Mouse (Mus musculus): ENCODE data around the gene Ppp4r3a. TPM values are rescaled to one million over a fixed set of nuclear protein-coding genes. Genes with fewer than 3 reads are reported as not detected.
"Not testable (repeated sequence)": the region's sequence is repeated elsewhere in the genome, so short reads cannot be mapped to it uniquely, and the experiment has no call there.

The Ppp4r3a gene
- polyA plus RNA-seq (2015; fragmentation: Nextera tagmentation; extraction: Ambion mirVana) = 31.7 and 36.0 TPM in 2 replicates

- Histone ChIP-seq H3K27me3 (ENCODE audit: insufficient read depth, low read length) (no peaks in the 10 kb centered on the region), H3K27ac (ENCODE audit: low read length) (peak within 1 kb of the TSS; percentile 100), H3K36me3 (ENCODE audit: insufficient read depth, low read length) (peaks cover 13% of the 10 kb centered on the region; the same call in 1 of the 2 replicates), H3K9me3 (ENCODE audit: low read length) (no peaks in the 10 kb centered on the region), H3K4me3 (ENCODE audit: low read length) (peak within 1 kb of the TSS; percentile 88), H3K9ac (replicated peaks; ENCODE audit: low read length) (peak within 1 kb of the TSS; percentile 99), H3K4me1 (ENCODE audit: insufficient read depth, low read length) (peaks cover 19% of the 10 kb centered on the region), H3K4me2 (replicated peaks; ENCODE audit: low read depth, low read length) (peak within 1 kb of the TSS; percentile 84)
- WGBS = under 1% methylated on average over 83 of the region's 90 CpGs
- peak; percentile 98 for ATAC-seq (ENCODE audit: low FRiP score, low TSS enrichment)
Observed at GRCm38 (mm10) chr12:101083076-101083838, at the start of gene Ppp4r3a. Gene Ppp4r3a (minus strand): TSS chr12:101083702.

DNA sequence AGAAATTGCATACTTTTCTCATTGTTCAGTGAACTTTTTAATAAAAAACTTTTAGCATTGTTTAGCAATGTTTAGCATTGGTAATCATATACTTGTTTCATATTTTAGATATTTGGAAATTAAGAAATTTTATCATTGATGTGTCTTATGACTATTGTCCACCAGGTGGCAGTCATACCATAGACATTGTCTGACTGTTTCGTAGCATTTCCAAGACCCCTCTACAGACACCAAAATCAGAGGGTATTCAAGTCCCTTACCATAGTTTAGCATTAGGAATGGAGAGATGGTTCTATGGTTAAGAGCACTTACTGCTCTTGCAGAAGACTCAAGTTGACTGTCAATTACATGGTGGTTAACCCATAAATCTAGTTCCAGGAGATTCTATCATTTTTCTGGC, 39.5 kb upstream of the Ppp4r3a start:
- no peak overlapping the region for H3K4me2 ChIP-seq (replicated peaks; ENCODE audit: low read depth, low read length)
- H3K4me1 ChIP-seq (ENCODE audit: insufficient read depth, low read length) = no peaks in the 10 kb centered on the region
- H3K9ac ChIP-seq (replicated peaks; ENCODE audit: low read length) = no peak overlapping the region
- 18% methylated on average over 1 of the region's 1 CpGs for WGBS
- no peaks in the 10 kb centered on the region for H3K9me3 ChIP-seq (ENCODE audit: low read length)
- no peak for ATAC-seq (ENCODE audit: low FRiP score, low TSS enrichment)
- no peak overlapping the region for H3K4me3 ChIP-seq (ENCODE audit: low read length)
- no peak overlapping the region for H3K27ac ChIP-seq (ENCODE audit: low read length)
- H3K36me3 ChIP-seq (ENCODE audit: insufficient read depth, low read length) = no peaks in the 10 kb centered on the region
- H3K27me3 ChIP-seq (ENCODE audit: insufficient read depth, low read length) = no peaks in the 10 kb centered on the region

DNA sequence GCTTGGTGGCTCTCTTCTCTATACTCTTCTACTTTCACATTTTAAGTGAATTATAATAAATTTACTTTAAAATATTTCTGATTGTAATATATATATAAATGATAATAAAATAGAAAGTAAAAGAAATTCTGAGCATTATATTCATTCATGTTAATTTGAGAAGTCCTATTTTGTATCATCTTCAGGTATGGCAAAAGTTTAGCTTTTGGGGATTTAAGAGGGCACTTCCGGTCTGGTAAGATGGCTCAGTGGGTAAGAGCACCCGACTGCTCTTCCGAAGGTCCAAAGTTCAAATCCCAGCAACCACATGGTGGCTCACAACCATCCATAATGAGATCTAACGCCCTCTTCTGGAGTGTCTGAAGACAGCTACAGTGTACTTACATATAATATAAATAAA, 38.6 kb upstream of the Ppp4r3a start:
- not testable (repeated sequence) for ATAC-seq (ENCODE audit: low FRiP score, low TSS enrichment); H3K27ac ChIP-seq (ENCODE audit: low read length); H3K4me2 ChIP-seq (replicated peaks; ENCODE audit: low read depth, low read length); H3K36me3 ChIP-seq (ENCODE audit: insufficient read depth, low read length); H3K9ac ChIP-seq (replicated peaks; ENCODE audit: low read length); H3K4me1 ChIP-seq (ENCODE audit: insufficient read depth, low read length); H3K4me3 ChIP-seq (ENCODE audit: low read length); H3K9me3 ChIP-seq (ENCODE audit: low read length); H3K27me3 ChIP-seq (ENCODE audit: insufficient read depth, low read length)
- 76% methylated on average over 4 of the region's 4 CpGs for WGBS

GRCm38 (mm10) chr12:101109794-101110585, 26.5 kb upstream of the Ppp4r3a start:
- not testable (repeated sequence) for ATAC-seq (ENCODE audit: low FRiP score, low TSS enrichment); H3K27ac ChIP-seq (ENCODE audit: low read length); H3K9ac ChIP-seq (replicated peaks; ENCODE audit: low read length); H3K9me3 ChIP-seq (ENCODE audit: low read length); H3K4me1 ChIP-seq (ENCODE audit: insufficient read depth, low read length); H3K27me3 ChIP-seq (ENCODE audit: insufficient read depth, low read length); H3K36me3 ChIP-seq (ENCODE audit: insufficient read depth, low read length); H3K4me3 ChIP-seq (ENCODE audit: low read length); H3K4me2 ChIP-seq (replicated peaks; ENCODE audit: low read depth, low read length)
- 86% methylated on average over 3 of the region's 3 CpGs for WGBS

DNA sequence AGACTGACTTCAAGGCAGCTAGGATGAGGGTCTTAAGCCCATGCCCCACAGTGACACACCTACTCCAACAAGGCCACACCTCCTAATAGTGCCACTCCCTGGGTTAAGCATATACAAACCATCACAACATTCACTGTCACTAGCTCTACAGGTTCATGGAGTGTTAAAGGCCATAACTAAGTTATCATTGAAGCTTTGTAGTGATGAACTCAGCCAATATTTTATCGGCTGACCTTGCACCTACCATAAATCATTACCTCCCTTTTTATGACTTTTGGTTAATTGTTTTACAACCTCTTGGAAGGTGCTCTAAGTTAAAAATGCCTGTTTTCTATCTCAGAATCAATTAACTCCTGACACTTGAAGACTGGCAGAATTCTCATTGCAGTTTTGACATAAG, 24.2 kb upstream of the Ppp4r3a start:
- Histone ChIP-seq H3K27me3 (ENCODE audit: insufficient read depth, low read length) (no peaks in the 10 kb centered on the region), H3K4me2 (replicated peaks; ENCODE audit: low read depth, low read length) (no peak overlapping the region), H3K36me3 (ENCODE audit: insufficient read depth, low read length) (no peaks in the 10 kb centered on the region), H3K9me3 (ENCODE audit: low read length) (0 out of 2 replicates have a peak, but pooled peaks cover 7% of the 10 kb centered on the region), H3K9ac (replicated peaks; ENCODE audit: low read length) (no peak overlapping the region), H3K4me3 (ENCODE audit: low read length) (no peak overlapping the region), H3K27ac (ENCODE audit: low read length) (no peak overlapping the region), H3K4me1 (ENCODE audit: insufficient read depth, low read length) (no peaks in the 10 kb centered on the region)
- no peak for ATAC-seq (ENCODE audit: low FRiP score, low TSS enrichment)
- WGBS = 87% methylated on average over 1 of the region's 1 CpGs

DNA sequence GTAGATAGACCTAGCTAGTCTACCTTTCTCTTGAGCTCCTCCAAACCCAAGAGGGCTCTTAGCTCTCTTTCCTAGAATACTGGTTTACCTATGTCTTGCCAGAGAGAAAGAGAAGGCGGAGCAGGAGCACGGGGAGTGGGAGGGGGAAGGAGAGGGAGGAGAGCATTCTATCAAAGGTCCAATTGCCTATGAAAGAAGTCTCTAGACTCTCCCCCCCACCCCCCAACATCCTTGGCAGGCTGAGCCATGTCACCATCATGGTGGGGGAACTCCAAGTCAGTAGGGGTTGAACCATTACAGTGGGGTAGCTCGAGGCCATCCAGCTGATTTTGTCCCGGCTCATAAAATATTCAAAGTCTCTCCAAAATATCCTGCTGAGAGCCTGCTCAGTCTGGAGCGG, 22.1 kb upstream of the Ppp4r3a start:
- Histone ChIP-seq H3K4me2 (replicated peaks; ENCODE audit: low read depth, low read length) (no peak overlapping the region), H3K27ac (ENCODE audit: low read length) (no peak overlapping the region), H3K27me3 (ENCODE audit: insufficient read depth, low read length) (no peaks in the 10 kb centered on the region), H3K9me3 (ENCODE audit: low read length) (0 out of 2 replicates have a peak, but pooled peaks cover 3% of the 10 kb centered on the region), H3K4me3 (ENCODE audit: low read length) (no peak overlapping the region), H3K4me1 (ENCODE audit: insufficient read depth, low read length) (no peaks in the 10 kb centered on the region), H3K9ac (replicated peaks; ENCODE audit: low read length) (no peak overlapping the region), H3K36me3 (ENCODE audit: insufficient read depth, low read length) (no peaks in the 10 kb centered on the region)
- 41% methylated on average over 5 of the region's 5 CpGs for WGBS
- no peak for ATAC-seq (ENCODE audit: low FRiP score, low TSS enrichment)

DNA sequence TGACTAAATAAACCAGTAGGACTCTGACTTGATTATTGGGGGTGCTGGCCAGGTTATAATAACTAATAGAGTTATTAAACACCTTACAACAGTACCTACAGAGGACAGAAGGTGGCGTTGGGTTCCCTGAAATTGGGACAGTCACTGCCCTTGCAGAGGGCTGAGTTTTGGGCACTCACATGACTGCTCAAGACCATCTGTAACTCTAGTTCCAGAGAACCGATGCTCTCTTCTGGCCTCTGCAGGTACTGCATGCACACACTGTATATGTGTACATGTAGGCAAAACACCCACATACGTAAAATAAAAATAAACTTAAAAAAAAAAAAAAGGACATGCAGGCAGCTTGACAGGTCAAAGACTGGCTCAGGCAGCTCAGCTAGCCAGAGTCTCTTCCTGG, 19.1 kb upstream of the Ppp4r3a start:
- H3K4me2 ChIP-seq (replicated peaks; ENCODE audit: low read depth, low read length) = no peak overlapping the region
- H3K9ac ChIP-seq (replicated peaks; ENCODE audit: low read length) = no peak overlapping the region
- no peak for ATAC-seq (ENCODE audit: low FRiP score, low TSS enrichment)
- 77% methylated on average over 3 of the region's 3 CpGs for WGBS
- no peak overlapping the region for H3K27ac ChIP-seq (ENCODE audit: low read length)
- H3K4me3 ChIP-seq (ENCODE audit: low read length) = no peak overlapping the region
- H3K9me3 ChIP-seq (ENCODE audit: low read length) = no peaks in the 10 kb centered on the region
- no peaks in the 10 kb centered on the region for H3K27me3 ChIP-seq (ENCODE audit: insufficient read depth, low read length)
- H3K36me3 ChIP-seq (ENCODE audit: insufficient read depth, low read length) = no peaks in the 10 kb centered on the region
- H3K4me1 ChIP-seq (ENCODE audit: insufficient read depth, low read length) = no peaks in the 10 kb centered on the region

- WGBS = 55% methylated on average over 3 of the region's 3 CpGs
- H3K9me3 ChIP-seq (ENCODE audit: low read length) = peaks cover 11% of the 10 kb centered on the region
- H3K36me3 ChIP-seq (ENCODE audit: insufficient read depth, low read length); H3K4me2 ChIP-seq (replicated peaks; ENCODE audit: low read depth, low read length); H3K9ac ChIP-seq (replicated peaks; ENCODE audit: low read length); H3K4me3 ChIP-seq (ENCODE audit: low read length); H3K27me3 ChIP-seq (ENCODE audit: insufficient read depth, low read length); H3K4me1 ChIP-seq (ENCODE audit: insufficient read depth, low read length); ATAC-seq (ENCODE audit: low FRiP score, low TSS enrichment); H3K27ac ChIP-seq (ENCODE audit: low read length): not testable (repeated sequence)
Observed at GRCm38 (mm10) chr12:101093678-101094077, 10.2 kb upstream of the Ppp4r3a start.

DNA sequence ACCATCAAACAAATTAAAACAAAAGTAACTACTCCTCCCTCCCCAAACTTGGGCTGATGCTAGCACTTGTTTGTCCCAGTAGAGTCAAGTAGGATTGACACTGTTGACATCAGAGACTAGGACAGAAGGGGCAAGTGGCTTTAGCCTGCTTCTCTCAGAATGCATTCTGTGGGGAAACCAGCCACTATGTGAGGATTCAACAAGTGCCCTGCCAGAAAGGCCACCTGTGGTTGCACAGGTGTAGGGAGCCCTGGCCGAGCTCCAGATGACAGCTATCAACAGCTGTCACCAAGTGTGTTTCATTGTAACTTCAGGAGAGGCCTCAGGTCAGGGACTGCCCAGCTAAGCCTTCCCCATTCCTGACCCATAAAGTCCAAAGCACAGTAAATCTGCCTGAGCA, 6.5 kb upstream of the Ppp4r3a start:
- no peak overlapping the region for H3K27ac ChIP-seq (ENCODE audit: low read length)
- H3K27me3 ChIP-seq (ENCODE audit: insufficient read depth, low read length) = no peaks in the 10 kb centered on the region
- no peak overlapping the region for H3K4me3 ChIP-seq (ENCODE audit: low read length)
- no peaks in the 10 kb centered on the region for H3K36me3 ChIP-seq (ENCODE audit: insufficient read depth, low read length)
- WGBS = 82% methylated on average over 1 of the region's 1 CpGs
- H3K9ac ChIP-seq (replicated peaks; ENCODE audit: low read length) = no peak overlapping the region
- no peak overlapping the region for H3K4me2 ChIP-seq (replicated peaks; ENCODE audit: low read depth, low read length)
- no peak for ATAC-seq (ENCODE audit: low FRiP score, low TSS enrichment)
- H3K4me1 ChIP-seq (ENCODE audit: insufficient read depth, low read length) = no peaks in the 10 kb centered on the region
- no peaks in the 10 kb centered on the region for H3K9me3 ChIP-seq (ENCODE audit: low read length)

DNA sequence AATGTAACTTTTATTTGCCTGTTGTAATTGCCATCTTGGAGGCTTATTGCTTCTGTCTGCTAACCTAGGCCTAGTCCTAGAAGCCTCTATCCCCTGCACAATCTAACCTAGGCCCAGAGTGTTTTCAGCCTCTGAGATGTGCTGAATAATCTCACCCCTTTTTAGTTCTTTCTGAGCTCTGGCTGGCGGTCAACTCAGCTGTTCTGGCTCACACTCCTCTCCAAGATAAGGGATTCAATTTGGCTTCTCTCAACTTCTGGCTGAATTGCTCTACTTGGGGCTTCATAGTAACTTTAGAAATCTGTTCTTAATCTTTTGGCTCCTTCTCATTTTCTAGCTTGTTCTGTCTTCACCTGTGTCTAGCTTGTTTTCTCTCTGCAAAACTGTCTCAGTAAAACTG, 3.9 kb upstream of the Ppp4r3a start:
- Histone ChIP-seq H3K36me3 (ENCODE audit: insufficient read depth, low read length) (no peaks in the 10 kb centered on the region), H3K4me3 (ENCODE audit: low read length) (no peak overlapping the region), H3K9me3 (ENCODE audit: low read length) (no peaks in the 10 kb centered on the region), H3K9ac (replicated peaks; ENCODE audit: low read length) (no peak overlapping the region), H3K27ac (ENCODE audit: low read length) (no peak overlapping the region), H3K4me2 (replicated peaks; ENCODE audit: low read depth, low read length) (no peak overlapping the region), H3K4me1 (ENCODE audit: insufficient read depth, low read length) (peaks cover 4% of the 10 kb centered on the region; the same call in 1 of the 2 replicates), H3K27me3 (ENCODE audit: insufficient read depth, low read length) (no peaks in the 10 kb centered on the region)
- no peak for ATAC-seq (ENCODE audit: low FRiP score, low TSS enrichment)
- 83% methylated on average over 1 of the region's 1 CpGs for WGBS

Measured in kidney, embryonic 16.5 days (tissue).